Mouse (Mus musculus) liver (tissue): ENCODE measurements around the gene Spata25.
A peak's percentile ranks its signal among the peaks of the same experiment; 100 is the strongest.

Source experiments
- DNase-seq: peaks from one replicate; pipeline ENCODE4 v3.0.0-alpha.2; 2020; ENCODE audit warnings: mixed read lengths

Gene Spata25

GRCm38 (mm10) chr2:164850061-164850460 lies 21.7 kb upstream of the Spata25 start:
- DNase-seq, result no peak

- DNase-seq, result peak; percentile 41
Observed at GRCm38 (mm10) chr2:164845782-164846181, 17.4 kb upstream of the Spata25 start.

GRCm38 (mm10) chr2:164835164-164835563 lies 6.8 kb upstream of the Spata25 start:
- DNase-seq, result no peak

GRCm38 (mm10) chr2:164834531-164834930 lies 6.2 kb upstream of the Spata25 start:
- DNase-seq, result no peak

GRCm38 (mm10) chr2:164833314-164833959 lies 5.1 kb upstream of the Spata25 start, which contains the start of gene Neurl2:
Neurl2 (minus strand) TSS chr2:164833456.
- peak; percentile 87 for DNase-seq

- DNase-seq, result peak; percentile 81
Observed at GRCm38 (mm10) chr2:164832748-164833301, 4.5 kb upstream of the Spata25 start, which contains the start of gene Ctsa. Ctsa (plus strand) TSS chr2:164832873.

GRCm38 (mm10) chr2:164832032-164832747 lies 3.9 kb upstream of the Spata25 start:
- no peak for DNase-seq

- DNase-seq, result no peak
Observed at GRCm38 (mm10) chr2:164831029-164831428, 2.7 kb upstream of the Spata25 start.

GRCm38 (mm10) chr2:164829090-164829489 lies 753 bp upstream of the Spata25 start:
- DNase-seq, result no peak

- peak; percentile 24 for DNase-seq
Observed at GRCm38 (mm10) chr2:164827146-164827850, 1.0 kb downstream of the Spata25 start.

GRCm38 (mm10) chr2:164825521-164825920 lies 2.8 kb downstream of the Spata25 start:
- no peak for DNase-seq

GRCm38 (mm10) chr2:164823969-164824368 lies 4.4 kb downstream of the Spata25 start:
- no peak for DNase-seq

GRCm38 (mm10) chr2:164823181-164823585 lies 5.2 kb downstream of the Spata25 start:
- peak; percentile 56 for DNase-seq

GRCm38 (mm10) chr2:164822636-164823165 lies 5.6 kb downstream of the Spata25 start, which contains the start of gene Zswim1:
Zswim1 (plus strand) TSS chr2:164822686.
- peak; percentile 99 for DNase-seq

GRCm38 (mm10) chr2:164821060-164821459 lies 7.3 kb downstream of the Spata25 start:
- no peak for DNase-seq

- no peak for DNase-seq
Observed at GRCm38 (mm10) chr2:164817703-164818102, 10.6 kb downstream of the Spata25 start.

- no peak for DNase-seq
Observed at GRCm38 (mm10) chr2:164817206-164817605, 11.1 kb downstream of the Spata25 start.

GRCm38 (mm10) chr2:164815821-164816220 lies 12.5 kb downstream of the Spata25 start:
- peak; percentile 61 for DNase-seq

- no peak for DNase-seq
Observed at GRCm38 (mm10) chr2:164815348-164815747, 13.0 kb downstream of the Spata25 start.

- no peak for DNase-seq
Observed at GRCm38 (mm10) chr2:164813557-164813956, 14.8 kb downstream of the Spata25 start.

- DNase-seq, result no peak
Observed at GRCm38 (mm10) chr2:164806614-164807013, 21.7 kb downstream of the Spata25 start.

GRCm38 (mm10) chr2:164805332-164805718 lies 23.0 kb downstream of the Spata25 start:
- DNase-seq, result peak; percentile 80
